Mouse (Mus musculus) retina, adult 2 months (tissue): ENCODE results near the gene Grid1.

Source experiments
- DNase-seq: peaks from one replicate; pipeline ENCODE4 v3.0.0-alpha.2; 2012; ENCODE audit warnings: low read depth, low spot score

Grid1 gene

DNA sequence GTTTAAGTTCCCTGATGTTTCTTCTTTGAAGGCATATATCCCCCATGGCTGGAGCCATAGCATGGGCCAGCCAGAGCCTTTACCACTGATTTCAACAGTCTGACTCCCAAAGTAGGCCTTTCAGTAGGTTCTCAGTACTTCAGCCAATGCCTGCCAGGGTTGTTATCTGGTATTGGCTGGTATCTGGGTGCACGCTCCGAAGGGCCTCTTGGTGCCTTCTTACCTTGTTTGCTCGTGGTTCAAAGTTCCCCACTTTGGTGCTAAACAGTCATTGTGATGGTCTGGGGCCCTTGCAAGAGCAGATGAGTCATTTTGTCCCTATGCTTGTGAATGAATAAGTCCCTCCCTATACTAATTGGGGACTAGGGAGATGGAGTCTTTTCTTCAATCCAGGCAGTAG lies 377.5 kb downstream of the Grid1 start:
- DNase-seq: no peak

DNA sequence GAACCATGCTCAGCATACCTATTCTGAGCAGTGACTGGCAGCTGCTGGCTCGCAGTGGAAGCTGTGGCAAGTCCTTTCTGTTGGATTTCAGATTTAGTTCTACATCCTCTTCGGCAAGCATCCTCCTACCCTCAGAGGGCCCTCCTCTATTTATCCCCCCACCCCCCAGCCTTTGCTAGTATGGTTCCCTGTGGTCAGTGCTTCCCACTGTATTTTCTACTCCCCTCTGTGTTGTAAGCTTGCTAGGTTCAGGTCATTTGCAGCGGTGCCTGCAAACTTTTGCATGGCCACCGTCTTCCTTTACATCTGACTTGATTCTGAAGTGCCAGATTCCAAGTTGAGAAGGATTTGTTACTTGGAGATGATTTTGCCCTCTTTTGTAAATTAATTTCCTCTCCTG lies 378.5 kb downstream of the Grid1 start:
- no peak for DNase-seq

DNA sequence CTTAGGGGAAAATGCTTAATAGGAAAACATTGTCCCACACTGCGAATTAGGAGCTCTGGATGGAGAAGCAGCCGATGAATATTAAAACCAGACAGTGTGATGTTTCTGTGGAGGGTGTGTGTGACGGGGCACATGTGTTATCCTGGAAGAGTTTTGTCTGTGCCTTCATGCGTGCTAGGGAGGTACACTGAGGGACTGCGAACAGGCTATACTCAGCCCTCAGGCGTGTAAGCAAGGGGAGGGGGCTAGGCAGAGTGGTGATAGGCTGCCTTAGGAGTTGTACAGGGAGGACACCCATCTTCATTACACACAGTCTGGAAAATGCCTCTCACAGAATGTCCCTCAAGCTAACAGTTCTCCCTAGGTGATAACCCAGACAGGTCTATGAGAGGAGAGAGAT lies 379.0 kb downstream of the Grid1 start:
- no peak for DNase-seq

DNA sequence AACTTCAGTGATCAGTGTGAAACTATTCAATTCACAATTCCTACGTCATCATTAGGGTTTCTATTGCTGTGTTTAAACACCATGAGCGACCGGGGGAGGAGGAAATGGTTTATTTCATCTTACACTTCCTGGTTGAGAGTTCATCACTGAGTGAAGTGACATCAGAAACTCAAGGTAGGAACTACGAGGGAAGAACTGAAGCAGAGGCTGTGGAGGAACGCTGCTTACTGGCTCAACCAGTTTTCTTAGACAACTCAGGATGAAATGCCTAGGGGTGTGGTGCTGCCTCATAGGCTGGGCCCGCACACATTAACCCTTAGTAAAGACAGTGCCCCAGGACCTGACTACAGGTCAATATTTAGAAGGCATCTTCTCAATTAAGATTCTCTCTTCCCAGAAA lies 389.5 kb downstream of the Grid1 start:
- no peak for DNase-seq

DNA sequence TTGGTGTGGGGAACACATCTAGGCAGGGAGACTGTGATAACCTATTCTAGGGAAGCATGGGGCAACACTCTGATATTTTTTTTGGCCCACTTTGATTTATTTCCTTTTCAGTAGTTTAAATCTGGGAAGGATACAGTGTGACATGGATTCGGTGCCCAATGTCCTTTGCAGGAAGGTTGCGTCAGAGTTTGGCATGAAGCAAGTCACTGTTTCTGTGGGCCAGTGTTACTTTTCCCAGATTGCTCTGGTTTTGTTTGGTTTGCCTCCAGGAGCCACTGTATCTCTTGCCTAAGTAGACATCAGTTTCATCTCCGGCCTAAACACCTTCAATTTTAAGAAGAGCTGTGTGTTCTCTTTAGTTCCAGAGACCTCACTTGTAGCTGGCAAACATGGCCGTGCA lies 399.1 kb downstream of the Grid1 start:
- DNase-seq: no peak

DNA sequence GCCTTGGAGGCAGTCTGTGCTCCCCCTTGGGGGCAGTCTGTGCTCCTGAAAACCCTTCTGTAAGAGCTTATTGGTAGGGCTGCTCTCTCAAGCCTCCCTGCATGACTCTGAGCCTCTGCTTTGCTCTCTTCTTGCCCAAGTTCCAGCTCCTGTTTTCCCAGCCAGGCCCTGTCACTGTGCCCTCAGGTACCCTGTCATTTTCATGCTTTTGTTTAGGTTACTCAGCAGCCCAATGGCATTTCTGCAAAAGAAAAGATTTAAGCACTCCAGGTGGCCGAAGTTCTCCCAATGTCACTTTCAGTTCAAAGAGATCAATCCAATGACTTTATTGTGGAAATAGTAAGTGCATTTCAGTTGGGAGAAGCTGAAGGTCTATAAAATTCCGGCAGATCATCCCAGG lies 402.3 kb downstream of the Grid1 start:
- DNase-seq: no peak

DNA sequence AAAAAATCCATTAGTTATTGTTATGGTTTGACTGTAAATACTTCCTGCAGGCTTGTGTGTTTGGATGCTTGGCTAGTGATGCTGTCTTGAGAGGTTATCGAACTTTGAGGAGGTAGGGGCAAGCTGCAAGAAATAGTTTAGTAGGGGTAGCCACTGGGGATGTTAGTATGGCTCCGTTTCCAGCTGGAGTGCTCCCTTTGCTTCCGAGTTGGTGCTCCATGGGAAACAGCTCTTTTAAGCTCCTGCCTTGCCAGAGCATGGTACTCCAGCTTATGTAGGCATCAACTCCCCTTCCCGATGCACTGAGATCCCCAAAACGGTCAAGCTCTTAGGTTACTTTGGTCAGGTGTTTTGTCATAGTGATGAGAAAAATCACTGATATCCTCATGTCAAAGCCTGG lies 407.7 kb downstream of the Grid1 start:
- DNase-seq: no peak

DNA sequence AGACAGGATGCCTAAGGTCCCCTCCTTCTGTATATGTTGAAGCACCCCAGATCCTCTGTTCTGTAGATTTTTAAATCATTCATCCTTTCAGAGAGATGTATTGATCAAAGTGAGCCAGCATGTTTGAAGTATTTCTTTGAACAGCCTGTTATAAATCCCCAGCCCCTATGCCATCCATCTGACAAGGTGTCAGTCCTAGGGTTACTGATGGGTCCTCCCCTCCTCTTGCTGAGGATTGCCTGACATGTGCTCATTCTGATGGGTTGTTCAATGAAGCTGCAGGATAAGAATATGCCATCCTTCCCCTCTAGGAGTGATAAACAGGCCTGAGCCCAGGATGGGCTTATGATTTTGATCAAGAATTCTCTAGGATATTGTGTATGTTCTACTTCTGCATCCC lies 411.5 kb downstream of the Grid1 start:
- no peak for DNase-seq

DNA sequence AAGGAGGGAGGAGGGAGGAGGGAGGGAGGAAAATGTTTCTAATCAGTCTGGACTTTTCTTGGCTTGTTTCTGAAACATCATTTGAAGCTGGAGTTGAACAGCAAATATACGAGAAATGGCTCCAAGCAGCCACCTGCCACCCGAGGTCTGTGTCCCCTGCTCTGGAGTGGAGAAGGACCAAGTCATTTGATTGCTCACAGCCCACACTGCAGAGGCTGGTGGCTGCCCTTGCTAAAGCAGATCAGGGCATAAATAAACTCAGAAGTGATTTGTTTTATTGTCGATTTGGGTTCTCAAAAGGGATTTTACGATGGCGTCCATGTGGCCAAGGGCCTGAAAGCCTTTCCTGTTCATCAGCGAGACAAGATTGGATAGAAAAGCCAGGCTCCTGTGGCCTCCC lies 423.0 kb downstream of the Grid1 start:
- DNase-seq: no peak

DNA sequence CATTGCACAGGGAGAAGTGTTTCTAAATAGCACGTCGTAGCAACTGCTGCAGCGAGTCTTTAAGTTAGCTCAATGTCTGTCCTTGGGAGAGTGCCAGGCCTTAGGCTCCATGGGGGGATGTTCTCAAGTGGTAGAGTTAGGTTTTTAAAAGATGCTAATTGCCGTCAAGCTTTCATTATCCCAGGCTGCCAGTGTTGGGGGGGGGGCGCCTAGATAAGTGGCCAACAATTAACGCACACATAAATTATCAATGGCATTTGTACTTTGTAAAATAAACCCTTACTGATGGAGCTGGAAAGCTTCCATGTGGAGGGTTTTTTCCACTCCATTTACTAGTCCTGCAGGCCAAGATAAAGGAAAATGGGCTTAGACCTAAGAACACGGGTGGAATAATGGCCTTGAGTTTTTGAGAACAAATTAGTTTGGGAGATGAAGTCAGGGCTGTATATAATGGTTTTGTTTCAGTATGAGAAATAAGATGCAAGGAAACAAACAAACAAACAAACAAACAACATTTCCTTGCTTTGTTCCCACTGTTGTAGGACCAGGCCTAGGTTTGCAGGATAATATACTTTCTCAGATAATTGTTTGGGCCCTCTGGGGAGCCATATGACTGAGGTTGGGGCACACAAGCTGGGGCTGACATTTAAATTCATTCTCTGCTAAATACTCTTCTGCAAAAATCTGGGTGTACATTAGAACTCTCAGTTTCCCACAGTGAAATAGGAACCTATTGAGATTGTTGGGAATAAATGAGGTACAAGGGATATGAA lies 425.1 kb downstream of the Grid1 start:
- no peak for DNase-seq

DNA sequence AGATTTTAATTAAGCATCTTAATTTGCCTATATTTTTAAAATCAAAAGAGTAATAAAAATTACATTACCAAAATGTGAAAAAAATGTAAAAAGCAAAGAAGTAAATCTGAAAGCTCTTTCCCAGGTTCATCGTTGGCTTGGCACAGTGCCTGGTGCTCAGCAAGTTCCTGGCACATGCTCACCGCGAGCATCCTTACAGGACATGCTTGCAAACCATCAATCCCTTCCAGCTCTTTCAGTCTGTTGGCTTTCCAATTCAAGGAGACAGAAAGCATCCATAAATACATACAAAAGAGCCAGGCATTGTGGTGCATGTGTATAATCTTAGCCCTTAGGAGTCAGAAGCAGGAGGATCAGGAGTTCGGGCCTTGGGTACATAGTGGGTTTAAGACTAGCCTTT lies 430.5 kb downstream of the Grid1 start:
- DNase-seq: no peak

DNA sequence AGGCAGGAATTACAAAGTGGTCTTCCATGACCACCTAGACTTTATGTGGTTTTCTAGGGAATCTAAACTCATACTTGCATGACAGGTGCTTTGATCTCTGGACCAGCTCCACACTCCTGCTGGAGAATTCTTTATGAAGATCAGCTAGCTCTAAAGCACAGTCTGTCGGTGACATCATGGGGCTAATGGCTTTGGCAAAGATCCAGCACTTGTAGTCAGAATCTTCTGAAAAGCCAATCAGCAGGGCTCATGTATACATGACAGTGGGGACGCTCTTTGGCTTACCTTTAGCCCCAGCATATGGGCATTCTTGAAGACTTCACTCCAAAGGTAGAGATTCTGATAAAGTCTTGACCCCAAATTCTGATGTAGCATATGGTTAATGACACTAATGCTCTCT lies 434.6 kb downstream of the Grid1 start:
- no peak for DNase-seq

DNA sequence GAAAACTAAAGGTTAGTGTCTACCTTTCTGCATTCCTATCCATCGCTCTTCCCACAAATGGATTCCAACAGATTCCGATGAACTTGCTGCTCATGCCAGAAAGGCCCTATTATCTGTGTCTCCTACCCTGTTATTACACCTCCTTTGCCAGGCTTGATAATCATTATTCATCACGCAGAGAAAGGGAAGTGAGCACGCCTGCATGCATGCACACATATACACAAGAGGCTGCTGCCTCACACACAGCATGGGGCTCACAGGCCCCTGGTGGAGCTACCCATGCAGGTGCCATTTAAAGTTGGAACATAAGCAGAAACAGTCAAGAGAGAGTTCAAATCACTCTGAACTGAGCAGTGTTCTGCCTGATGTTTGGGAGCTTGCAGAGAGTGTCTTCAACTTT lies 450.4 kb downstream of the Grid1 start:
- DNase-seq: no peak

DNA sequence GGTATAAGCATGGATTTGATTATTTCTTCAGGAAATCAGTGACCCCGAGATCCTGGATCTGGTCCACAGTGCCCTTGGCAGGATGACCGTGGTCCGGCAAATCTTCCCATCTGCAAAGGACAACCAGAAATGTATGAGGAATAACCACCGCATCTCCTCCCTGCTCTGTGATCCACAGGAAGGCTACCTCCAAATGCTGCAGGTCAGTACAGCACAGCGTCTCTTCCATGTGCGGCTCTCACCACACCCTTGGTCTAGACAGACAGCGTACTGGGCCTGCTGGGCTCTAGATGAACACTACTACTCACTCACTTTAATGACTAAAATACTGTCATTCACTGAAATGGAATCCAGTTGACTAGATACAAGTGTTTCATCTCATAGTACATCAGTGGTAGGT lies 489.3 kb downstream of the Grid1 start:
- DNase-seq: no peak

DNA sequence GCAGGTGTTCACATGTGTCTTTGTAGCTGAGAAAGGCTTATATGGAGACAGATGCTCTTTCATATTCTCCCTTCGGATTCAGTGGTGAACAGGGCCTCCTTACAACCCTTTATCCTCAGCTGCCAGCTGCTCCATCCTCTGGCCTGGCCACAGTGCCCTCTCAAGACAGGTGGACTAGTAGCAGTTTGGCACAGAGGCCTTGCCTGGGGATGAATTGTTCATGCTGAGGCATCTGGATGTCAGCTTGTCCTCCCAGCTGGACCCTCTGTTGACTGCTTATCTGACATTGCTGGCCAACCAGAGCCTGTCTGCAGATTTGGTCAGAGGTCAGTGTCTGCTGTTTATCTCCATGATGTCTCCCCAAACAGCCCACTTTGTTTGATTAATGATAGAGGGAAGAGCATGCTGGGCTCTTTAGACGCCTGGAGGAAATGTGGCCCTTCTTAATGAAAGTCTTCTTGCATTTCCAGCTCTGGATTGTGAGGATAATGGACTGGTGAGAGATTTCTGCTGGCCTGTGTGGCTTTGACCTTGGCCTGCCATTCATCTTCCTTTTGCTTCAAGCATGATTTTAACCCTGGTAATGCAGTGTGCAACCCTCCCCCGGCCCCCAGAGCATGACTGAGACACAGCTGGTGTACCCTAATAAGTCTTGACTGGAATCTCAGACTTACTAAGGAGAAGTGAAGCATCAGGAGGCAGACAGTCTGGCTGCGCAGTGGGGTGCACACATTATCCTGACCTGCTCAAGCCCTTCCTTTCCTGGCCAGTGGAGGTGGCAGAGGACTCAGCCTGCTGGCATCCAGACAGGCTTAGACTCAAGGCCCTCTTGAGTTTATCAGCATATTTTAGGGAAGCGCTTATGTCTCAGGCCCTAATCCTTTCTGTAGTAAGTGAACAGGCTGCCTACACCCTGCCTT lies 493.7 kb downstream of the Grid1 start:
- no peak for DNase-seq

DNA sequence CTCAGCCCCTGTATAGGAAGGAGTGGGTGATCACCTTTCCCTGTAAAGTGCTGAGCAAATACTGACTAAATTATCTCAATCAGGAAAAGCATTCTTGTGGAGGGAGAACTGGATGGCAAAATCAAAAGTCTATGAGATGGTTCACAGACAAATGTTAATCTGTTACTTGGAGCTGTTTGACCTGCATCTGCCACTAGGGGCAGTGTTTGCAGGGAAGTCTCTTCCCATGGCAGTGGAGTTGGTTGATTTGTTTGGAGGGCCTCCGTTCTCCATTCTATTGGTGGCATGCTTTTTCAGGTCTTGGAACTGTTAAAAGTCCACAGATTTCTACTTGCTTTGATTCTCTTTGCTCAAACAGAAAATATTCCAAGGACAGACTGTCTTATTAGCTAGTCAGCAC lies 506.4 kb downstream of the Grid1 start:
- no peak for DNase-seq

DNA sequence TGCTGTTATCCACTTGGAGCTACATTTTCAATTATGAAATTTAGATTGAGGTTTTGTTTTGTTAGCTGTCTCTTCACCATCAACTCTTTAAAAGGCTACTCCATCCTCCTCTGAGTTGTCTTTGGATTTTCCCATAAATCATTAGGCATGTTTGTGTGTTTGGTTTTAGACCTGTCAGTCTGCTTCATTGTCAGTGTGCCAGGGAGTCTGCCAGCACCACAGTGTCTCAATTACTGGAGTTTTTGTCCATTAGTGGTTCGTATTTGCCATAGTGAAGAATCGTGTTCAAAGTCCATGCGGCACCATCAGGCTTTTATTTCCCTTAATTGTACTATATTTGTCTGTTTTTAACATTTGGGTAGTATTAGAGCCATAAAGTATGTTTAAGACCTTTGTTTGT lies 516.7 kb downstream of the Grid1 start:
- no peak for DNase-seq

DNA sequence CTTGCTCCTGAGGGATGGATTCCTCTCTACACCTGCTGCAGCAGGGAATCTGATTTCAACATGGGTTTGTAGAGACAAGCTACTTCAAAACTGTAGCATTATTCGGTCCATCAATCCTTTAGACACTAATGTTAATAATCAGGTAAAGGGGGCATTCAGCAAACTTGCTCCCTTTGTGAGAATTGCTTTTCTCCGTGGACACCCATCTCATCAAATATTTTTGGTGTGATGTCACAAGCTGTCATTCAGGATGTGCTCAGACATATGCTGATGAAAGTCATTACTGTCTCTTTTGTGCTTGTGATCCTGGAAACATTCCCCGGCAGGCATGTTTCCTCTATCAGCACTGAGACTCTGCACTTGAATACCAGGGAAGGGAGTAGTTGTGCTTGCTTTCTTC lies 536.1 kb downstream of the Grid1 start:
- no peak for DNase-seq

DNA sequence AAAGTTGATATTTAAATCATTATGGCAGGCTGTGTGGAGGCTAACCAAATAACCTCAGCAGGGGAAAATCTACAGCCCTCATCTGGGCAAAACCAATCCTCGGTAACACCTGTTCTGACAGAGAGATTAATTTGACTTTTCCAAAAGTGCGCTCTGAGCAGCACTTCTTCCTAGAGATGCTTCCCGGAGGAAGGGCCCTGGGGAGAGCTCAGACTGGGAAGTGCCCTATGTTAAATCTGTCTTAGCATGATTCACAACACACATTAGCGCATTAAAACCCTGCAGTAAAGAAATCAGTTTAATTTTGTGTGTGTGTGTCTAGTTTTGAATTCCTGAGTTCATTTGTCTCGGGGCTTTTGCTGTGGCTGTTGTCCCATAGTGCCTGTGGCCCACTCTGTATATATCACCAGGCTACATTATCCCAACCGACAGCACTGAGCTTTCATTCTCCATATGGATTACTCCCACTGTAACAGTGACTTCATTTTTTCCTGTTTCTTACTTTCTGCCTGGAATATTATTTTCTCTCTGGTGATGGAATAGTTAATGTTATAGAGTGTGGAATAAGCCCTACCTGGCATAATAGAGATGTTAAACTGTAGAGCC lies 536.7 kb downstream of the Grid1 start:
- no peak for DNase-seq

DNA sequence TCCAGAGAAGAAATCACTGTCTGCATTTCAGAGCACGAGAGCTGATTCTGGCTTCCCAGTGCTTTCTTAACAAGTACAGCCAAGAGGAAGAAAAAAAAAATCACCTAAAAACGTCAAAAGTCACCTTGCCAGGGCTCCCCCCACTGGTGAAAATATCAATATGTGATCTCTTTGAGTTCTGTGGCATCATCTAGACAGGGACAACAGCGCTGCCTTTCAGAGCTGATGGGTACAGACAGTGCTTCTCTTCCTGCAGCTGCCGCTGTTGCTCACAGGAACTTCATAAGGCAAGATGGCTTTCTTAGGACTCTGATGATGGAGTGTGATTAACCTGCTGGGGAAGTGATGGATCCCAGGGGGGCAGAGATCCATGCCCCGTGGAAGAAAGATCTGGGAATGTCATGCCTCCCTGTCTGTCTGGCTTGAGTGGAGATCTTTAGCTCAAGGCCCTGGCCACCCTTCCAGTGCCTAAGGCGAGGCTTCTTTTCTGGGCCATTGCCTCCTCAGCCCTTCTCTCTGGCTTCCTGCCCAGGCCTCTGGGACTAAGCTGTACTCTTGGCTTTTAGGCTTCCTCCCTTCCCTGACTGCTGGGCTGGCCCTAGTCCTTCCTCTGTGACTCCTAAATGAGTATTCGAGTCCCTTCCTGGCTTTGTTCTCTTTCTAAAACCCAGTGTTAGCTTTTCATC lies 538.4 kb downstream of the Grid1 start:
- DNase-seq: peak; percentile 8

DNA sequence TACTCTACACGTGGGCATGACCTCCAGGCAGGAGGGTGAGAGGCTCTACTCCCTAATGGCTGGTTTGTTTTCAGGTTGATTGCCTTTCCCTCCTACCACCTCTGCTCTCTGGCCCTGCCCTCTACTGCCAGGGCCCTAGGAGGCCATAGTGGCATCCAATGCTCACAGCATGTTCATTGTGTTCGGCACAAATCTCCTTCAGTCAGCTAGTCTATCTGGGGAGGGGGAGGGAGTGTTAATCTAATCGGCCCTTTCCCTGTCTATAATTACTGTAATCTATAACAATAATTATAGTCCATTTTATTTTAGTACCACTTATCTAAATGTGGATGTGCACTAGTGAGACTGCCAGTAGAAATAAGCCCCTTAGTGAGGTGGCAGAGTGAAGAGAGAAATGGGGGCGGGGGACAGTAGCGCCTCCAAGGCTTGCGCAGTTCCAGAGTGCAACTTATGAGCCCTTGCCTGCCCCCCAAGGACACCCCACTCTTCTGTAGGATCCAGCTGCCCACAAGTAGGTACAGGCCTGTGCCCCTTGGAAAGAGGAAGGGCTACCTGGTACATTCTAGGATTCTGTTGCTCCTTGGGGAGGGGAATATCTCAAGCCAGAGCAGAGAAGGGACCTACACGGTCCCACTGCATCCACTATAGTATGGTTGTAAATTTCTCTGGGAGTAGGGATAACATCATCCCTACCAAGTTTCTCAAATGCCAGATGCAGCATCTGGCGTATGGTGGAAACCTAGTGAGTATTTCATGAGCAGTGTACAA lies 545.5 kb downstream of the Grid1 start:
- DNase-seq: no peak
